Mouse (Mus musculus): Measurements from ENCODE around the gene Zfp36l1. TPM values are rescaled to one million over a fixed set of nuclear protein-coding genes. Genes with fewer than 3 reads are reported as not detected.
"Not testable (repeated sequence)": the region's sequence is repeated elsewhere in the genome, so short reads cannot be mapped to it uniquely, and the experiment has no call there.

Zfp36l1 gene
- polyA plus RNA-seq, 1 experiment = 251 TPM

- DNase-seq (ENCODE audit: low read depth in 1 of 2, low spot score in 2 of 2) = no peak
- WGBS = 41% methylated on average over 9 of the region's 9 CpGs
- TF ChIP-seq POLR2A (IDR thresholded peaks at IDR 0.05; ENCODE audit: low read depth, low read length) (no peak), CTCF (IDR thresholded peaks at IDR 0.05; ENCODE audit: extremely low read depth, insufficient read depth, insufficient read length, insufficient replicate concordance) (no peak)
- Histone ChIP-seq H3K27me3 (ENCODE audit: control insufficient read depth, insufficient read depth, low read length) (no peaks in the 10 kb centered on the region), H3K27ac (ENCODE audit: insufficient read depth, low read length) (peak overlapping the region; percentile 70), H3K4me1 (ENCODE audit: control insufficient read depth, insufficient read depth, insufficient read length) (peaks cover 9% of the 10 kb centered on the region), H3K36me3 (ENCODE audit: control insufficient read depth, insufficient read depth, low read length) (peaks cover 34% of the 10 kb centered on the region), H3K4me3 (ENCODE audit: extremely low read depth, insufficient read depth, insufficient read length) (peak overlapping the region; percentile 77)
Measured at GRCm38 (mm10) chr12:80110546-80110870, 2.3 kb downstream of the Zfp36l1 start.

GRCm38 (mm10) chr12:80109753-80110545, 2.9 kb downstream of the Zfp36l1 start:
- Histone ChIP-seq H3K4me3 (ENCODE audit: extremely low read depth, insufficient read depth, insufficient read length) (peak overlapping the region; percentile 77), H3K27ac (ENCODE audit: insufficient read depth, low read length) (peak overlapping the region; percentile 70), H3K27me3 (ENCODE audit: control insufficient read depth, insufficient read depth, low read length) (no peaks in the 10 kb centered on the region), H3K4me1 (ENCODE audit: control insufficient read depth, insufficient read depth, insufficient read length) (peaks cover 11% of the 10 kb centered on the region), H3K36me3 (ENCODE audit: control insufficient read depth, insufficient read depth, low read length) (peaks cover 34% of the 10 kb centered on the region)
- no peak for TF ChIP-seq POLR2A (IDR thresholded peaks at IDR 0.05; ENCODE audit: low read depth, low read length)
- TF ChIP-seq CTCF (IDR thresholded peaks at IDR 0.05; ENCODE audit: extremely low read depth, insufficient read depth, insufficient read length, insufficient replicate concordance) = no peak
- 79% methylated on average over 53 of the region's 53 CpGs for WGBS
- peak in 1 of 2 experiments; percentile 28 for DNase-seq (ENCODE audit: low read depth in 1 of 2, low spot score in 2 of 2)

- Histone ChIP-seq H3K27ac (ENCODE audit: insufficient read depth, low read length) (peak overlapping the region; percentile 70), H3K4me3 (ENCODE audit: extremely low read depth, insufficient read depth, insufficient read length) (peak overlapping the region; percentile 77), H3K36me3 (ENCODE audit: control insufficient read depth, insufficient read depth, low read length) (peaks cover 34% of the 10 kb centered on the region), H3K4me1 (ENCODE audit: control insufficient read depth, insufficient read depth, insufficient read length) (peaks cover 11% of the 10 kb centered on the region)
- WGBS = 10% methylated on average over 11 of the region's 11 CpGs
- peak; percentile 77 to 81 for DNase-seq (ENCODE audit: low read depth in 1 of 2, low spot score in 2 of 2)
- H3K27me3 ChIP-seq (ENCODE audit: control insufficient read depth, insufficient read depth, low read length) = not testable (repeated sequence)
- peak; percentile 74; the same call in 1 of the 2 replicates for TF ChIP-seq CTCF (IDR thresholded peaks at IDR 0.05; ENCODE audit: extremely low read depth, insufficient read depth, insufficient read length, insufficient replicate concordance)
Measured at GRCm38 (mm10) chr12:80108896-80109668, 3.7 kb downstream of the Zfp36l1 start.

GRCm38 (mm10) chr12:80106896-80107667, 5.7 kb downstream of the Zfp36l1 start:
- Histone ChIP-seq H3K27ac (ENCODE audit: insufficient read depth, low read length) (no peak overlapping the region), H3K36me3 (ENCODE audit: control insufficient read depth, insufficient read depth, low read length) (peaks cover 34% of the 10 kb centered on the region), H3K4me3 (ENCODE audit: extremely low read depth, insufficient read depth, insufficient read length) (no peak overlapping the region), H3K27me3 (ENCODE audit: control insufficient read depth, insufficient read depth, low read length) (no peaks in the 10 kb centered on the region), H3K4me1 (ENCODE audit: control insufficient read depth, insufficient read depth, insufficient read length) (peaks cover 11% of the 10 kb centered on the region)
- WGBS = 96% methylated on average over 3 of the region's 3 CpGs
- DNase-seq (ENCODE audit: low read depth in 1 of 2, low spot score in 2 of 2) = no peak
- TF ChIP-seq CTCF (IDR thresholded peaks at IDR 0.05; ENCODE audit: extremely low read depth, insufficient read depth, insufficient read length, insufficient replicate concordance) (no peak), POLR2A (IDR thresholded peaks at IDR 0.05; ENCODE audit: low read depth, low read length) (no peak)

GRCm38 (mm10) chr12:80106138-80106895, 6.5 kb downstream of the Zfp36l1 start:
- H3K27ac ChIP-seq (ENCODE audit: insufficient read depth, low read length) = no peak overlapping the region

GRCm38 (mm10) chr12:80103521-80103973, 9.3 kb downstream of the Zfp36l1 start:
- Histone ChIP-seq H3K36me3 (ENCODE audit: control insufficient read depth, insufficient read depth, low read length) (peaks cover 7% of the 10 kb centered on the region), H3K27me3 (ENCODE audit: control insufficient read depth, insufficient read depth, low read length) (no peaks in the 10 kb centered on the region), H3K27ac (ENCODE audit: insufficient read depth, low read length) (no peak overlapping the region), H3K4me1 (ENCODE audit: control insufficient read depth, insufficient read depth, insufficient read length) (peaks cover 2% of the 10 kb centered on the region; the same call in 1 of the 2 replicates), H3K4me3 (ENCODE audit: extremely low read depth, insufficient read depth, insufficient read length) (no peak overlapping the region)
- 65% methylated on average over 5 of the region's 5 CpGs for WGBS
- no peak for TF ChIP-seq CTCF (IDR thresholded peaks at IDR 0.05; ENCODE audit: extremely low read depth, insufficient read depth, insufficient read length, insufficient replicate concordance)
- no peak for TF ChIP-seq POLR2A (IDR thresholded peaks at IDR 0.05; ENCODE audit: low read depth, low read length)
- no peak for DNase-seq (ENCODE audit: low read depth in 1 of 2, low spot score in 2 of 2)

More at GRCm38 (mm10) chr12:80106138-80106895, 6.5 kb downstream of the Zfp36l1 start:
- TF ChIP-seq POLR2A (IDR thresholded peaks at IDR 0.05; ENCODE audit: low read depth, low read length) = no peak
- TF ChIP-seq CTCF (IDR thresholded peaks at IDR 0.05; ENCODE audit: extremely low read depth, insufficient read depth, insufficient read length, insufficient replicate concordance) = no peak
- Histone ChIP-seq H3K36me3 (ENCODE audit: control insufficient read depth, insufficient read depth, low read length) (peaks cover 30% of the 10 kb centered on the region), H3K27me3 (ENCODE audit: control insufficient read depth, insufficient read depth, low read length) (no peaks in the 10 kb centered on the region), H3K4me3 (ENCODE audit: extremely low read depth, insufficient read depth, insufficient read length) (no peak overlapping the region), H3K4me1 (ENCODE audit: control insufficient read depth, insufficient read depth, insufficient read length) (peaks cover 11% of the 10 kb centered on the region)
- DNase-seq (ENCODE audit: low read depth in 1 of 2, low spot score in 2 of 2) = no peak
- WGBS = 92% methylated on average over 4 of the region's 4 CpGs

All from spleen, adult 2 months (tissue).